Mouse (Mus musculus) embryo, embryonic 10.5 days (tissue): ENCODE measurements around the gene Scfd2.

Source experiments
- DNase-seq: peaks from one replicate; pipeline ENCODE4 v3.0.0-alpha.2; 2015; ENCODE audit warnings: low spot score

The Scfd2 gene

DNA sequence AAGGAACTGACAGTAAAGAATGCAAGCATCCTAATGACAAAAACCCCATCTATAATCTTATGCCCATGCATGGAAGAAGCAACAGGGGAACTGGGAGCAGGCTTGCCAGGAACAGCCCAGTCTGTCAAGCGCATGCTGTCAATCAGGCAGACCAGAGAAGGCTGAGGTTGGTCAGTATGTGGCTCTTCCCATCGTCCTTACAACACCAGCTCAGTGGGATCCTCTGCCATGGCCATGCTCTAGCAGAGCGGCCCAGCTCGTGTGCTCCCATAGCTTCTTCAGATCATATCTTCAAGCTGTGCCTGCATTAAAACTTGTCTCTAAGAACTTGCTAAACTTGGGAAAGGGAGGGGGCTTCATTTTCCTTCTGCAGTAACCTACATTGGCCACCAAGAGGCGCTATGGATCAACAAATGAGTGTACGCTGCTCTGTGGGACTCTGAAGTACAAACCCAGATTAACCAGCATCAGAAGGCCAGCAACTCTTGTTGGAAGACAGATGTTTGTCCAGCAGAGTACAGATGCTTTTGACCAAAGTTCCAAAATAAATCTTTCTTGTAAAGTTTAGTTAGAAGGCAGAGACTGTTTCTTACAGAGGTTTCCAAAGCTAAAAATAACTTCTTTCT, 220.2 kb downstream of the Scfd2 start:
- DNase-seq: peak; percentile 93

- no peak for DNase-seq
Observed at GRCm38 (mm10) chr5:74310101-74310500, 221.5 kb downstream of the Scfd2 start.

DNA sequence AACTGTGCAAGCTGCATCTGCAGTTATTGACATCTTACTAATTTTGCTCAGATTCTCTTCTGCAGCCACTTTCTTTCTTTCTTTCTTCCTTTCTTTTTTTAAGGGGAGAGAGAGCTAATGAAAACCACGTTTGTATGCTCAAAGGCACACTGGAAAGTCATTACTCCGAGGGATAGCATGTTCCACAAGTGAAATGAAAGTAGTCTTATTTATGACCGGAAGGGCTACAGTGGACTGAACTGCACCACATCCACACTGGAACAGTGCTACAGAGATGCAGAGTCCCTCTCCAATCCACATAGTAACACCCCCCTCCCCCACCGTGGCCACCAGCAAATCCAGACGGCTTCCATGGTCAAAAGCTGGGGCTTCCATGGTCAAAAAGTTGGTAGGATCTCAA, 224.3 kb downstream of the Scfd2 start:
- DNase-seq: no peak

GRCm38 (mm10) chr5:74305533-74306189, 225.9 kb downstream of the Scfd2 start:
- no peak for DNase-seq

GRCm38 (mm10) chr5:74304767-74305166, 226.8 kb downstream of the Scfd2 start:
- DNase-seq: no peak

DNA sequence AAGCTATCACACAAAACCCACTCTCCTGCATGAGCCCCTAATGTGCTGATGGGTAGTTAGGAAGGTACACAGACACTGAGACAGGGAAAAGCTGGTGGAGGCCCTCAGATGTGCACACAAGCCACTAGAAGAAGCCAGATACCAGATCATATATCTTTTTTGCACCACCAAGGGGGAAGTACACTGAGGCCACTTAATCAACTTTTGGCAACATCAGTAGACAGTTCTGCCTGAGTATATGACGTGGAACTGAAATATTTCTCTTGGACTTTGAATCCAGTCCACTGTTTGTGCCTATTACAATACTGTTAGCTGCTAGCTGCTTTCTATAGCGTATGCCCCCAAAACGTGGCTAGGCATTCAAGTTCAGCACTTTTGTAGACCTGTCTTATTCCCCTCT, 229.2 kb downstream of the Scfd2 start:
- DNase-seq: no peak

- DNase-seq: no peak
Observed at GRCm38 (mm10) chr5:74301443-74301842, 230.1 kb downstream of the Scfd2 start.

- DNase-seq: no peak
Observed at GRCm38 (mm10) chr5:74300931-74301330, 230.6 kb downstream of the Scfd2 start.

DNA sequence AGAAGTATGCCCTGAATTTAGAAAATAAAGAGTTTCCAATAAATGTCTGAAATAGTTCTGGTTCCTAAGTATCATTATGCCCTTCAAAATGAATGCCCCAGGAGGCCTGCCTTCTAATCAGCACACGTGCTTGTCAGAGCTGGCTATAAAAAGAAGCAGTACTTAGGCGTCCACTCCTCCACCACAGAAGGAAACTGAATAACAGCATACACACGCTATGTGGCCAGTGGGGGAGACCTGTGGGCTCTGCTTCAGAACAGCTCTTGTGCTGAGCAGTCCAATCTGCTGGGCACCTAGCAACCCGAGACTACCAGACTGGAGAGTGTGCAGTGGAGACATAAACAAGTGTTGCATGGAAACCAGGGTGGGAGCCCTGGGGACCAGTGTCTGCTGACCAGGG, 231.4 kb downstream of the Scfd2 start:
- no peak for DNase-seq

DNA sequence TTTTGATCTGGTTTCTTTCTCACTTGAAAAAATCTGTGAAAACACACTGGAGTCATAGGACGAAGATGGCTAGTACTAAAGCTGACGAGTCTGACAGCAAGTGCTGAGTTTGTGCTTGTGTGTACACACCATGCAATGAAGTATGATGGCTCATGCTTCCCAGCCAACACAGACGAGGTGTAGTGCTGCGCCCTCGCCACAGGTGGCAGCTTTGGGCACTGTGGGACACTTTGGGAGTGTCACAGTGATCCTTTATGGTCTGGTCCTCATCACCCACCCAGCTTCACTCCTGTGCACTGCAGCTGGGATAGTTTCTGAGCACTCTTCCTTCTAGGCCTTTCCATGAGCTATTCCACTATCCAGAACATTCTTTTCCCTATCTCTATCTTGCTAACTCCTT, 234.4 kb downstream of the Scfd2 start:
- no peak for DNase-seq

- no peak for DNase-seq
Observed at GRCm38 (mm10) chr5:74296096-74296495, 235.5 kb downstream of the Scfd2 start.

DNA sequence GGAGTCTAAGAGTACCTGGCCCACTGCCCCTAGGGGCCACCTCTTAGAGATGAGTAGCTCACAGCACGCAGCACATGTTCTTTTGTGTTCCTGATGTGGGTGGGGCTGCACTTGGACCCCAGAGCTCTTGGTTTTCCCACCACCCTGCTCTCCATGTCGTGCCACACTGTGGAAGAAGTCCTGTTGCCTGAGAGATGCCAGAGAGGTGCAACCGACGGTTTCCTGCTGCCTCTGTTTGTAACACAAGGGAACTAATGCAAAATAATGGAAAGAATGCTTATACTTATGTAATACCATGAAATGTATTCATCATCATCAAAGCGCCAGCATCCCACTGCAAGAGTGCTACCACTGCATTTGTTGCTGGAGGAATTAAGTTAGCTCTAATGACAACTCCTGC, 238.0 kb downstream of the Scfd2 start:
- no peak for DNase-seq

- peak; percentile 40 for DNase-seq
Observed at GRCm38 (mm10) chr5:74292050-74292449, 239.5 kb downstream of the Scfd2 start.

- no peak for DNase-seq
Observed at GRCm38 (mm10) chr5:74291575-74291974, 240.0 kb downstream of the Scfd2 start.

GRCm38 (mm10) chr5:74289957-74290356, 241.6 kb downstream of the Scfd2 start:
- DNase-seq: no peak

DNA sequence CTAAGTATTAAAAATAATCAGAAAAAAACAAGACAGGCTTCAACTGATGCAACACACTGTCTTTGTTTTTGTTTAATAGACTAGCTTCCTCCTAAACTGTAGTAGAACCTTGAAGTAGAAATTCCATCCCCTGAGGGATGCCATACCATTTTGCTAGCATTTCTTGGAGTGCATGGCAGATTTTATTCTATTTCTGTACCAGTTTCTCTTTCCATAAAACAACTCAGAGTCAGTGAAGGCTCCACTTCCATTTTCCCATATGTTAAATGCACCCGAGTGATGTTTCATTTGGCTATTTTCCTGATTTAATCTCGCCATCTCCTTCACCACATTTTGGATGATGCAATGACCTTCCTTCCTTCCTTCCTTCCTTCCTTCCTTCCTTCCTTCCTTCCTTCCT, 243.4 kb downstream of the Scfd2 start:
- no peak for DNase-seq

DNA sequence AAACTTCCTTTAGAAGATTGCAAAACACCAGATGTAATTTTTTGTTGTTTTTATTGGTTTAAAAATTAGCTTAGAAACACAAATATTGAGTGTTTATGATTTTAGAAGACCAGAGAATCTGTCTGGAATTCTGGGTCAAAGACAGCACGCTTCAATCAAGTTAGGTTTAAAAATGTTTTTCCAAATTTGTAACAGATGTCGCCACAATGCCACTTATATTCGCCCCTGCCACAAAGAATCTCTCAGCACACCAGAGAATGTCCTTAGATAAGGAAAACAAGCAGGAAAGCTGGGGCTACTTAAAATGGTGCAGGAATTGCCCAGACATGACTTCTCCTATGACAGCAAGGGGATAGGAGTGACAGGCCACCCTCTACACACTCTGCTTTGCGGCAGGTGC, 245.3 kb downstream of the Scfd2 start:
- DNase-seq: no peak

GRCm38 (mm10) chr5:74285764-74286163, 245.8 kb downstream of the Scfd2 start:
- peak; percentile 37 for DNase-seq

- no peak for DNase-seq
Observed at GRCm38 (mm10) chr5:74285289-74285688, 246.3 kb downstream of the Scfd2 start.

- DNase-seq: peak; percentile 70
Observed at GRCm38 (mm10) chr5:74283545-74283944, 248.0 kb downstream of the Scfd2 start.

GRCm38 (mm10) chr5:74281480-74281879, 250.1 kb downstream of the Scfd2 start:
- DNase-seq: no peak

DNA sequence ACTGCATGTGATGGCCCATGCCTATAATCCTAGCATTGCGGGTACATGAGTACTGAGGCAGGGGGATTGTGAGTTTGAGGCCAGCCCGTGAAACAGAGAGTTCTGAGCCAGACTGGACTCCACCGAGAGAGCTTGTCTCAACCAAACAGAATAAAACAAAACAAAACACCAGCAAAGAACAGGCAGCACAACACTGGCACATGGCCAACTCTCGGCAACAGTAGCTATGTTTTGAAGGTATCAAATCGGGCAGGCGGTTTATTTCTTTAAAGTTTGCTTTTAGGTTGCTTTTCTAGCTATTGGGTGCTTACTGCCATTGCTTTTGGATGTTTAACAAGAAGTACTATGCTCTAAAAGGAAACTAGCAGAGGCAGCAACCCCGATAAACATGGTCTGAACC, 251.9 kb downstream of the Scfd2 start:
- DNase-seq: no peak

- no peak for DNase-seq
Observed at GRCm38 (mm10) chr5:74278428-74278827, 253.1 kb downstream of the Scfd2 start.

GRCm38 (mm10) chr5:74277712-74278111, 253.8 kb downstream of the Scfd2 start:
- DNase-seq: peak; percentile 96
